Mouse (Mus musculus): Measurements from ENCODE around the gene Fam19a5.

GRCm38 (mm10) chr15:87541656-87542055 lies 2.4 kb upstream of the Fam19a5 start:
- no peak for TF ChIP-seq POLR2A (IDR thresholded peaks at IDR 0.05; ENCODE audit: low read depth, low read length)
- TF ChIP-seq CTCF (IDR thresholded peaks at IDR 0.05; ENCODE audit: extremely low read depth, insufficient read depth, insufficient read length, insufficient replicate concordance), result no peak
